Mouse (Mus musculus) left cerebral cortex, postnatal 25 days (tissue): ENCODE measurements around the gene Zfp169. TPM values are rescaled to one million over a fixed set of nuclear protein-coding genes. Genes with fewer than 3 reads are reported as not detected.
A peak's percentile ranks its signal among the peaks of the same experiment; 100 is the strongest.

ENCODE experiments used
- DNase-seq, 2 experiments: peaks; one replicate each; pipeline ENCODE4 v3.0.0; 2022; ENCODE audit warnings: low spot score in 2 of 2, mixed read lengths in 1 of 2
- intact Hi-C: fragments of 180-260 bp; cut with DNase I; formaldehyde crosslinking; loops from one replicate; pipeline ENCODE4 v1.15.1; 2025
- total RNA-seq, 2 experiments: library from RNA; stranded (reverse); gene quantifications; 2 replicates each; pipeline ENCODE4 v1.2.3; 2021

The Zfp169 gene
- total RNA-seq, result 10 to 100 TPM; 20.8 to 22.7 TPM

DNA sequence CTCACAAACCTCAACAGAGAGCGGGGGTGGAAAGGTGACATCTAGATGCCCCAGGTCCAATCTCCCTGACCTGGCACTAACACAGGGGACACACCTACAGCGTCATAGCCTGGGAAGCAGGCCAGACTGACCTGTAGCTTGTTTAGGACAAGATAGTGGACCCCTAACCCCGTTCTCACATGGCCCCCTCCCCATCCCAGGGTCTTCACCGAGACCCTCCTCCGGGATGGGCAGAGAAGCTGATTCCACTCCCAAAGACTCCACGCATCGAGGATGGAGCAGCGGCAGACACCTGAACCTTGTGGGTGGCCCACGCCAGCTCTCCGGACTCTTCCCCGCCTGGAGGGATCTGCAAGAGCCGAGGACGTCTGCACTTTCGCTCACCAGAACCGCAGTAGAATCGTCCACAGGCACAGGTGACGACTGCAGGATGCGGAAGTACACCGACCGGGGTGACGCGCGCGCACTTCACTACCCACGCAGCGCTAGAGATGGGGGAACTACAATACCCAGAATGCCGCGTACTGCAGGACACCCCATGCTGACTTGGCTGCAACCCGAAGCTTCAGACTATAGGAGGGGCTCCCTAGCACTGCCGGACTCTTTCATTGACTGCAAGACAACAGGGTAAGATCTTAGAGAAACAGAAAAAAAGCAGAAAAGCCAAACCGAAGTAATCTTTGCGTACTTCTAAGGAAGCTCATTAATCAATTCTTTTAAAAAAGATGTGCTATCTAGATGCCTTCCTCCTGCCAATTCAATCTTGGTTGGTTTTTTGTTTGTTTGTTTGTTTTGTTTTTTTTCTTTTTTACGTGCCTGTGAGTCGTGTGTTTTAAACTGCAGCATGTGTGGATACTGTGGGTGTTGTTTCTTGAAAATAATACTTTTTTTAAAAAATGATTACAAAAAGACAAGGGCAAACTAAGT lies at the start of gene Zfp169, which contains the start of gene A830005F24Rik:
TSS of gene Zfp169 (minus strand) at position 449 of the 927 bp plus-strand sequence.
TSS of gene A830005F24Rik (plus strand) at position 568 of the 927 bp plus-strand sequence.
- intact Hi-C loops, result no loop called here
- DNase-seq, result peak; percentile 91 to 96

DNA sequence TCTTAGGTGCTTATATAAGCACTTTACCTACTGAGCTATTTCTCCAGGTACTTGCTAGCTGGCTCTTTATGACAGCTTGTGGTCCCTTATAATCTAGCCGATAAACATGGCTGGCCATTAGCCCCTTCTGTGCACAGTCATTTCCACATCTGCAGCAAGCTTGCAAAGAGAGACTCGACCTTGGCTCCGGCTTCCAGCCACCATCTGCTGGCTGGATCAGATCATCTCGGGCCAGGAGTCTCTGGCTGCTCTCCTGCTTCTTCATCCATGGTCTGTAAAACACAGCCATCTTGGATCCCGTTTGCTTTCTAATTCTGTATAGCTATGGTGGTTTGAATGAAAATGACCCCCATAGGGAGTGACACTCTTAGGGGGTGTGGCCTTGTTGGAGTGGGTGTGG lies 49.1 kb upstream of the Zfp169 start:
- intact Hi-C loops, result no loop called here
- no peak for DNase-seq

DNA sequence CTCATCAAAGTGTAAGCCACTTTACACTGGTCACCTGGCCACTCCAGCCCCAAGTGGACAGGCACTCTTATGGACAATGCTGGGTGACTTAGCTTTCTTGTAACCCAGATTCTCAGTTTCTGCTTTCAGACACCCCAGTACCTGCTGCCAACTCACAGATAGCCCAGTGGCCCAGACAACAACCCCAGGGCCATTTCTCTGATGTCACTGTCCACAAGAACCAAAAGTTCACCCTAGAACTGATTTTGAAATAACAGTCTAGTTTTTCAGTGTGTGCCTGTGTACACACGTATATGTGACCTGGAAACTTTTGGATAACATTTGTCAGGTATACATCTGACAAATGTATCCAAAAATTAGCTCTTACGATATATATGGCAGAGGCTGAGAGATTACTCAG lies 48.2 kb upstream of the Zfp169 start:
- no peak for DNase-seq
- intact Hi-C loops, result no loop called here

DNA sequence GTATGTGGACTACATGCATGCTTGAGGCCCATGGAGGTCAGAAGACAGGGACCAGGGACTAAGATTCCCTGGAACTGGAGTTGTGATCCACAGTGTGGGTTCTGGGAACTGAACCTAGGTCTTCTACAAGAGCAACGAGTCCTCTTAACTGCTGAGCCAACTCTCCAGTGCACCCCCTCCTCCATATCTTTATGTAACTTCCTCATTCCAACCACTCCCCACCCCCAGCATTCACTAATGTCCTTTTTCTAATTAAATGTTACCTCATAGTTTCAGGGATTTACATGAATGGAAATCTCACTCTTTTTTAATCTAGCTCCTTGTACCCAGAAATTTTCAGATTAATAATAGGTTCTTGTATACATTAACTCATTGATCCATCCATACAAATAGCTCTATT lies 42.7 kb upstream of the Zfp169 start:
- intact Hi-C loops, result no loop called here
- DNase-seq, result no peak

DNA sequence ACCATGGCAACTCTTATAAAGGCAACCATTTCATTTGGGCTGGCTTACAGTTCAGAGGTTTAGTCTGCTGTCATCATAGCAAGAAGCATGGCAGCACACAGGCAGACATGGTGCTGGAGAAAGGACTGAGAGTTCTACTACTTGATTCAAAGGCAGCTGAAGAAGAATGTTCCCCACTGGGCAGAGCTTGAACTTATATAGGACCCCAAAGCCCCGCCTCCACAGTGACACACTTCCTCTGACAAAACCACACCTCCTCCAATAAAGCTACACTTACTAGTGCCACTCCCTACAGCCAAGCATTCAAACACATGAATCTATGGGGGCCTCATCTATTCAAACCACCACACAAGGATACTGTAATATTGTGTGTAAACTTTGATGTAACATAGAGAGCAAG lies 41.3 kb upstream of the Zfp169 start:
- intact Hi-C loops, result no loop called here
- no peak for DNase-seq

DNA sequence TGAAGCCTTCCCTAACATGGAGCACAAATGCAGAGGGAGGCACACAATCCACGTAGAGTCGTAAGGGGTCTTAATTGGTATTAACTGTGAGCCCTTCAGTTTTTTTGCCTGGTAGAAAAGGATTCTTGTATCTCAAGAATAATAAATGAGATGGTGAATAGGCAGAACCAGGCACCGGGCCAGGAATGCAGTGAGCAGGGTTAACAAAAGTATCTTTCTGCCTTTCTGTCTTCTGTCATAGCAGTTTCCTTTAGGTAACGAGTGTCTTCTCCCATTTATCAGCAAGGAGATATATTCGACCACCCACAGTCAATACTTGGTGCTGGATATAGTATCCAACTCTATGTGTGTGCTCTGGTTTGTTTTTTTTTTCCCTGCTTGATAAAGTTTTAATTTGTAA lies 40.3 kb upstream of the Zfp169 start:
- no peak for DNase-seq
- intact Hi-C loops, result no loop called here

DNA sequence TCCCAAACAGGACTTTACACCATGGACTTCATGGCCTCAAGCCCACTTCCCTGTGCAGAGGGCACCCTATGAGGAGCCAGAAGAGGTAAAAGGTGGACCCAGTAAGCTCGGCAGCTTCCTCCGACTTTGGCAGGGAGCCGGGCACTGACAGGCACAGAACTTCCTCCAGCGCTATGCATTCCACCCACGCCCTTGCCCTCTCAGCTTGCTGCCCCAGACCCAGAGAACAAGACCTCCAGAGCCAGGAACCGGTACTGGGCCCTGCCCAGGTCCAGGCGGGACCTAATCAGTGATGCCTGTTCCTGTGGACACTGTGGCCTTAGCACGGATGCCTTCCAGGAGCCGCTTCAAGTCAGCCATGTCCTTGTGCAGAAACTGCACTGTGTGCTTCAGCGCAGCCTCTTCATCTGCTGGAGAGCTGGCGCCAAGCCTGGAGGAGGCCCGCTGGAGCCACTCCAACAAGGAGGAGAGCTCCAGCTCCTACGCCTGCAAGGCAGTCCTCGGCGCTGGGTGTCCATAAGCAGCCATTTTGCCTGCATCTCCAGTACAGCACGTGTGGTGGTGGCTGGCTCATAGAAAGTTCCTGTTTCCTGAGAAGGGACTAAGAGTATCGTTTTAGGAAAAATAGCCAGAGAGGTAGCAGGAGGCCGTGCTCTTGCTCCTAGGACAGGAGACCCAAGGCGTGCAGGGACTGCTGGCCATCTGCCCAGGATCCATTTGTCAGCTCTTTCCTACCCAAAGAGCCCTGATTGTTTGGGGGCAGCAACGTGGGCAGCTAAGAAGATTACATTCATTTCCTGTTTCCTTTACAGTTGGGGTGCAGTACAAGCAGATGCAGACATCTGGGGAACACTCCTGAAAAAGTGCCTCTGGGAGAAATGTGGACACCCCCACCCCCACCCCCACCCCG lies 39.2 kb upstream of the Zfp169 start:
- intact Hi-C loops, result loop anchor here (1.0 kb wide), 1 partner anchor 42 kb away; no protein-coding TSS in a partner anchor
- DNase-seq, result peak; percentile 90 to 97

DNA sequence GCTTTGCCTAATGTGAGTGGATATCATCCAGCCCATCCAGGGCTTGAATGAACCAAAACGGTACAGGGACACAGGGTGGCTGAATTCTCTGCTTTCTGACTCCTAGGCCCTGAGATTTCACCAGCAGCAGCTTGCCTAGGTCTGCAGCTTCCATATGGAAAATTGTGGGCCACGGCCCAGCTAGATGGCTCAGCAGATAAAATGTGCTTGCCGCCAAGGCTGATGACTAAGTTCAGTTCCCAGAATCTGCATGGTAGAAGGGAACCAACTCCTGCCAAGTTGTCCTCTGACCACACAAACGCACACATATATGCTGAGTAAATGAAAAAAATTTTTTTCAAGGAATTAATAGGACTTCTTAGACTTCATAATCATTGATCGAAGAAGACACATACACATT lies 35.0 kb upstream of the Zfp169 start:
- peak in 1 of 2 experiments; percentile 38 for DNase-seq
- intact Hi-C loops, result no loop called here

DNA sequence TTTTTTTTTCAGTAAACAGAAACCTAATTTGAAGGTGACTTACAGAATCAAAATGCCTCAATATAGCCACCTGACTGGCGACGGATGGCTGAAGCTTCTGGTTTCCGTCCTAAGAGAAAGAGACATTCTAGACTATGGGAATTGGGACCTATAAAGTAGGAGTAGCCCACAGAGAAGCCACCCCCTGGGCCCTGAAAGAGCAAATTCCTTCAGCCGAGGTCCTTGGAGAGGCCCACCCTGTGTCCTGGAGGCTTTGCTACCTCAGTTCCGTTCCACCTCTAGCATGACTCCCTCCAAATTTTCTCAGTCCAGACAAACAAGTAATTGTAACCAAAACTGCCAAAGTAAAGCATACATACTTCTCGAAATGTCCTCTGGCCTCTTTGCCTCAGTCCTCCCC lies 34.4 kb upstream of the Zfp169 start:
- intact Hi-C loops, result no loop called here
- DNase-seq, result no peak

DNA sequence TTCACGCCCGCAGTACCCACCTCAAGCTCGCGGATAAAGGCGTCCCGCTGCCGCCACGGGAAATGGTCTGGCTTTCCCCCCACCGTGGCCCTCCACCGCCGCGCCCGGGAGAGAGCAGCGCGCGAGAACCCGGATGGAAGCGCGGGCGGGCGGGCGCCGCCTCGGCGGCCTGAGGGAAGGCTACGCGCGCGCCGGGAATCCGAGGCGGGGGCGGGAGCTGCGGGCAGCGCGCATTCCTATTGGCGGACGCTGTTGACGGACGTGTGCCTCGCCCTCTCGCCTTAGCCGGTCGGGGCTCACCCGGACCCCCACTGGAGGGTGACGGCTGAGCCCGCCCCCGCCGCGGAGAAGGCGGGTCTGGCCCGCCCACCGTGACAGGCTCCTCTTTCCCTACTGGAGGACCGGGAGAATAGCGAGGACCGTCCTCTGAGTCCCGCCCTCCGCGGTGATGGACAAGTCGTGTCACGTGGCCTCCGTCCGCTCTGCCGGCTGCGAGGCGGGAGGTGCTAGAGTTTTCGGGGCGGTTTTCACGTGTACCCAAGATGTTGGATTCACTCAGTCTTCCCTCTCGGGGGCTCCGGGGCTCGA lies 33.2 kb upstream of the Zfp169 start:
- peak; percentile 100 for DNase-seq
- intact Hi-C loops, result no loop called here

DNA sequence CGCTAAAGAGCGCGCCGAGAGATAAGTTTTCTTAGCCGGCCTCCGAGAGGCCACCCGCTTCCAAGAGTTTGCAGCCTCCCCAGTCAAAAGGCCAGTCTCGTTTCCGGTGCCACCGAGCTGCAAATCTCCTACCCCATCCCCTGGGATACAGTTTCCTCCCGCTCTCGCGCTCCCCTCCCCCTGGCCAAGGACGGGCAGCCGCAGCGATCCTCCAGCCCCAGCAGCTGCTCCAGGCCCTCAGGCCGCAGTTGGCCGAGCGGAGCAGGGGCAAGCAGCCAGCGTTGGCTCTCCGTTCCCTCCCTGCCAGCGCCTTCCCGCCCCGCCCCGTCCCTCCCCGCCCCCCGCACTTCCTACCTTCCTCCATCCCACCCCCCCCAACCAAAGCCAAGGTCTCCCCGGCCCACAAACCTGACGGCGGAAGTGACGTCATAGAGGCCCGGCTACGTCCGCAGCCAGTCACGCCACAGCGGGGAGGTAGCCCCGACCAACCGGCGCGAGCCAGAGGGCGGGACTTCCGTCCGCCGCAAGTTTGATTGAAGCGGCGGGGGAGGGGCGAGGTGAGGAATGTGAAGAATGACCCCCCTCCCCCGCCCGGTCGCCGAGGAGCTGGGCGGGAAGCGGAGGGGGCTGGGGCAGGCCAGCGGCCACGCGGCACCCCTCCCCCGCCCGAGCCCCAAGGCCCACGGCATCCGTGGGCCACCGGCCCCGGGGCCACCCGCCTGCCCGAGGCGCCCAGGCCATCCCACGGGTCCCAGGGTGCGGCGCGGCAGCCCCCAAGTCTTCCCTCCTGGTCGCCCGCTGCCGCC lies 32.4 kb upstream of the Zfp169 start:
- intact Hi-C loops, result no loop called here
- peak; percentile 95 to 98 for DNase-seq

DNA sequence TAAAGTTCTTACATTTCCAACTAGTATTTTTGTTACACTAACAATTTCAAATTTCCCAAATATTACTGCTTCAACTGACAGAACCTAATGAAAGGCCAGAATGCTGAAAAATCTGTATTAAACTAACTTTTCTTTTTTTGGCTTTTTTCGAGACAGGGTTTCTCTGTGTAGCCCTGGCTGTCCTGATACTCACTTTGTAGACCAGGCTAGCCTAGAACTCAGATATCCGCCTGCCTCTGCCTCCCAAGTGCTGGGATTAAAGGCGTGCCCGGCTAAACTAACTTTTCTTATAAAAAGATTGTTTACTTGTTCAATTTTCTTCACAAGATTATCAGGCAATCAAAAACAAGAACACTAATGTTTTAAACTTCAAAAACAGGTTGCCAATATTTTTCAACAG lies 31.6 kb upstream of the Zfp169 start:
- intact Hi-C loops, result no loop called here
- DNase-seq, result no peak

DNA sequence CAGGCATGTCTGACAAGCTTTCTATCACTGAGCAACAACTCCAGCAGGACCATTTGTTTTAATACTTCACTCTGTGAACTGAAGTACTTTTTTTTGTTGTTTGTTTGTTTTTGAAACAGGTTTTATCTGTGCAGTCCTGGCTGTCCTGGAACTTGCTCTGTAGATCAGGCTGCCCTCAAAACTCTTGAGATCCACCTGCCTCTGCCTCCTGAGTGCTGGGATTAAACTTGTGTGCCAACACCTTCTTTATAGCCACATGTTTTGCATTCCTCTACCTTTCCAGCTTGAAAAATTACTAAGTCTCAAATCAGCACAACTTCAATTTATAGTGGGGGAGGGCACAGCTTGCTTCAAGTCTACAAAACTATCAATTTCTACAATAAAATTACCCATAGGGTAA lies 31.1 kb upstream of the Zfp169 start:
- intact Hi-C loops, result no loop called here
- DNase-seq, result no peak

DNA sequence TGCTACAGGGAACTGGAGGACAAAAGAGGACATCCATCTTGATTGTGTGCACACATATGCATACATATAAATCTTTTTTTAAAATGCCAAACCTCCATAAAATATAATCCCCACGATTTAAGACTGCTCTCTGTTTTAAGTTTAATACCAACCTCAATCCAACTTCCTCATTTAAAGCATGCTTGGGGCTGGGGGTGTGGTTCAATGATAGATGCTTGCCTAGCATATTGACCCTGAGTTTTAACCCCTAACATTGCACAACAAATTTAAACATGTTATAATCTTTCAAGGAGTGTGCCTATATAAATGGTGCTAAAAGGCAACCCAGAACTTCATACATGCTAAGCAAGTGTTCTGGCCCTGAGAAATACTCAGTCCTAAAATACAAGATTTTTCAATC lies 27.2 kb upstream of the Zfp169 start:
- intact Hi-C loops, result no loop called here
- DNase-seq, result no peak

DNA sequence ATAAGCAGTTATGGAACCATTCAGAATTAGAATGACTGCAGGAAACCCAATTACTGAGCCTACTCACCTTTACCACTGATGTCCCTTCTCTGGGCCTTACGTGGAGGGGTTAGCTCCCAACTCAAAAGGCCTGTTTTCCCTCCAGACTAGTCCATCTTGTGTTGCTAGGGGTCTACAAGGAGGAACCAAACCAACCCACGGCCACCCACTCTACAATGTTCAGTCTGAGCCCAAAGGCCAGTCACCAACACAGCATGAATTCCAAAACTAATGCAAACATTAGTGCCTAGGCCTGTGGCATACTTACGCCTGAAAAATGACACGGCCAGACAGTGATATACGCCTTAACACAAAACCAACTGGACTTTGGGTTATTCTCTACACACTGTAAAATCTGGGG lies 20.2 kb upstream of the Zfp169 start:
- intact Hi-C loops, result no loop called here
- no peak for DNase-seq

DNA sequence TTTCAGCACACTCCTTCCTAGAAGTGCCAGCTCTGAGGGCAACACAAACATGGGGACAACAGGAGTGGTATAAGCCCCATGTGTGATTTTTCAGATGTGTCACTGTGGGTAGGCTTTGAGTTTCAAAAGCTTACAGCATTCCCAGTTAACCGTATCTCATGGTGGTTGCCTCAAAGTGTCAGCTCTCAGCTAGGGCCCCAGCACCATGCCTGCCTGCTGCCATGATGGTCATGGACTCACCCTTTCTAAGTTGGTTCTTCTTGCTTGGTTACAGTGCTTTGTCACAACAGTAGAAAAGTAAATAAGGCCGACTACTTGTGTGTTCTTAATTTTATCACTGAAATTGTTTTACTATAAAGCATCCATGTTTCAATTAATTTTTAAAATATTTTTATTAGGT lies 18.2 kb upstream of the Zfp169 start:
- no peak for DNase-seq

DNA sequence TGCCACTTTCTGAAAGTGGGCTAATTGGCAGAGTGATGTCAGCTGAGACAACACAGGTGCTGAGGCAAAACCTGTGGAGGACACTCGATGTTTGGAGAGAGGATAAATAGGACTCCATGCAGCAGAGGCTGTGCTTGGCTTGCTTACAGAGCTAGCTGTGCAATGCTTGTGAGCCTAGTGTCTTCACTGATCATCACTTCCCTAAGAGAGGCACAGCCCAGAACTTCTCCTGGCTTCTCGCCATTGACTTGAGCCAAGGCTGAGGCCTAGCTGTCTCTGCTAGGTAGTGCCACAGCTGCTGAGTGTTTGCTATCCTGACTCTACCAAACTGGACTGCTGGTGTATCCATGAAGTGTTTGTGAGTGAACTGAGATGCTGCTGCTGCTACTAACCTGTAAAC lies 17.4 kb upstream of the Zfp169 start:
- intact Hi-C loops, result no loop called here
- DNase-seq, result peak; percentile 14 to 23

More for the DNA sequence above, 18.2 kb upstream of the Zfp169 start:
- intact Hi-C loops, result no loop called here

DNA sequence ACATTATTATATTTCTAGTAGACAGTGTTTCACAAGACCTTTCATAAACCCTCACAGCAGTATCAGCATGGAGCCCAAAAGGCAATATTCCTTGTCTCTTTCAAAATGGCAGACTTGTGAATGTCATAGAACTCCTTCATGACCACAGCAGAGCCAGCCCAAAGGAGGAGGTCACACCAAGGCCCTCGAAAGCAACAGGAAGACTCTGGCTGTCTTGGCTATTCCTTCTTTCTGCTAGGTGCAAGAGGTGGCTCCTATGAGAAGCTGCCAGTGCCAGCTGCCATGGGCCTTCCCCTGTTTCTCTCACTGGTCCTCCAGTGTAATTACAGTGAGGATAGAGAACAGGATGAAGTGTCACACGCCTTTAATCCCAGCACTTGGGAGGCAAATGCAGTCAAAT lies 15.8 kb upstream of the Zfp169 start:
- intact Hi-C loops, result loop anchor here (2.0 to 10.0 kb wide), 2 partner anchors 44 to 276 kb away; no protein-coding TSS in a partner anchor
- DNase-seq, result no peak
